Mouse (Mus musculus) myocyte (in vitro differentiated cells): ENCODE results near the gene Got2. TPM values are rescaled to one million over a fixed set of nuclear protein-coding genes. Genes with fewer than 3 reads are reported as not detected.
A peak's percentile ranks its signal among the peaks of the same experiment; 100 is the strongest.

Source experiments
- H3K27me3 ChIP-seq: one replicate; pipeline ENCODE4 v1.6.1; 2011; ENCODE audit not compliant: control insufficient read depth, insufficient read depth, insufficient read length
- H3K36me3 ChIP-seq: one replicate; pipeline ENCODE4 v1.6.1; 2011; ENCODE audit not compliant: control insufficient read depth, insufficient read depth
- H3K4me2 ChIP-seq: one replicate; pipeline ENCODE4 v1.6.1; 2011; ENCODE audit warnings: low read depth, control low read depth
- H3K4me3 ChIP-seq: one replicate; pipeline ENCODE4 v1.5.1; 2011; ENCODE audit warnings: mild to moderate bottlenecking, control low read depth, moderate library complexity
- H3K79me2 ChIP-seq: one replicate; pipeline ENCODE4 v1.6.1; 2011; ENCODE audit not compliant: control insufficient read depth, insufficient read depth
- H3ac ChIP-seq: one replicate; pipeline ENCODE4 v1.6.1; 2011; ENCODE audit not compliant: control insufficient read depth, insufficient read length
- CEBPB ChIP-seq: IDR thresholded peaks from 2 replicates; pipeline ENCODE4 v1.6.1; 2011; ENCODE audit warnings: mild to moderate bottlenecking, moderate library complexity; ENCODE audit not compliant: poor library complexity, insufficient read depth, severe bottlenecking
- E2F4 ChIP-seq: IDR thresholded peaks from one replicate; pipeline ENCODE4 v1.6.1; 2011; ENCODE audit warnings: mild to moderate bottlenecking, control low read depth, moderate library complexity; ENCODE audit not compliant: insufficient read depth
- MAX ChIP-seq: IDR thresholded peaks from one replicate; pipeline ENCODE4 v1.6.1; 2011; ENCODE audit warnings: low read depth, mild to moderate bottlenecking, control low read depth
- MYOD1 ChIP-seq, 3 experiments: IDR thresholded peaks; one replicate each; pipeline ENCODE4 v1.6.1; 2011; ENCODE audit warnings: control low read depth in 2 of 3, low read depth in 2 of 3, mild to moderate bottlenecking in 2 of 3, moderate library complexity in 1 of 3; ENCODE audit not compliant: insufficient read length in 2 of 3, control insufficient read depth in 1 of 3
- MYOG ChIP-seq, 3 experiments: IDR thresholded peaks; one replicate each; pipeline ENCODE4 v1.6.1; 2011; ENCODE audit warnings: control low read depth in 2 of 3, low read depth in 2 of 3, mild to moderate bottlenecking in 2 of 3; ENCODE audit not compliant: insufficient read length in 2 of 3, control insufficient read depth in 1 of 3, insufficient read depth in 1 of 3
- POLR2A ChIP-seq: IDR thresholded peaks from one replicate; pipeline ENCODE4 v1.6.1; 2011; ENCODE audit warnings: low read depth, mild to moderate bottlenecking, control low read depth, moderate library complexity; ENCODE audit not compliant: insufficient read length
- POLR2AphosphoS2 ChIP-seq: IDR thresholded peaks from one replicate; pipeline ENCODE4 v1.6.1; 2011; ENCODE audit warnings: low read depth, control low read depth; ENCODE audit not compliant: insufficient read length
- REST ChIP-seq: IDR thresholded peaks from one replicate; pipeline ENCODE4 v1.6.1; 2011; ENCODE audit warnings: mild to moderate bottlenecking, control low read depth, moderate library complexity; ENCODE audit not compliant: insufficient read depth, insufficient read length
- SRF ChIP-seq: IDR thresholded peaks from one replicate; pipeline ENCODE4 v1.6.1; 2011; ENCODE audit warnings: low read depth; ENCODE audit not compliant: control insufficient read depth, insufficient read length
- TCF12 ChIP-seq: IDR thresholded peaks from one replicate; pipeline ENCODE4 v1.6.1; 2011; ENCODE audit warnings: mild to moderate bottlenecking, control low read depth; ENCODE audit not compliant: poor library complexity, insufficient read depth, severe bottlenecking
- TCF3 ChIP-seq: IDR thresholded peaks from one replicate; pipeline ENCODE4 v1.6.1; 2011; ENCODE audit warnings: low read depth, control low read depth; ENCODE audit not compliant: insufficient read length
- USF1 ChIP-seq: IDR thresholded peaks from one replicate; pipeline ENCODE4 v1.6.1; 2011; ENCODE audit warnings: low read depth, mild to moderate bottlenecking, control low read depth, moderate library complexity
- polyA plus RNA-seq: library from polyadenylated mRNA; unstranded; fragments of >200 nt; fragmentation: generic; extraction: Trizol; gene quantifications from one replicate; pipeline ENCODE4 v1.2.1, GENCODE M21; 2012; ENCODE audit warnings: missing spikeins

The Got2 gene
- polyA plus RNA-seq, 1 experiment: 241 TPM

GRCm38 (mm10) chr8:95882191-95882590, 6.2 kb downstream of the Got2 start:
- Histone ChIP-seq H3K27me3 (no peaks in the 10 kb centered on the region), H3ac (no peak overlapping the region), H3K79me2 (peaks cover 81% of the 10 kb centered on the region), H3K36me3 (peaks cover 2% of the 10 kb centered on the region), H3K4me3 (no peak overlapping the region), H3K4me2 (no peak overlapping the region)
- TF ChIP-seq MYOG (IDR thresholded peaks at IDR 0.05; ENCODE audit: control insufficient read depth in 1 of 3, insufficient read depth in 1 of 3, insufficient read length in 2 of 3, low read depth in 2 of 3): no peak
- no peak for TF ChIP-seq MAX
- no peak for TF ChIP-seq USF1
- no peak for TF ChIP-seq TCF3
- no peak for TF ChIP-seq MYOD1 (IDR thresholded peaks at IDR 0.05; ENCODE audit: control insufficient read depth in 1 of 3, insufficient read length in 2 of 3, low read depth in 2 of 3)
- TF ChIP-seq REST: no peak
- no peak for TF ChIP-seq E2F4
- TF ChIP-seq POLR2AphosphoS2: no peak

- no peak overlapping the region for H3ac ChIP-seq
- H3K79me2 ChIP-seq: peaks cover 75% of the 10 kb centered on the region
- TF ChIP-seq POLR2A (no peak), SRF (no peak), MYOD1 (IDR thresholded peaks at IDR 0.05; ENCODE audit: control insufficient read depth in 1 of 3, insufficient read length in 2 of 3, low read depth in 2 of 3) (no peak), REST (no peak), MYOG (IDR thresholded peaks at IDR 0.05; ENCODE audit: control insufficient read depth in 1 of 3, insufficient read depth in 1 of 3, insufficient read length in 2 of 3, low read depth in 2 of 3) (no peak), TCF3 (no peak), POLR2AphosphoS2 (no peak), MAX (no peak), USF1 (no peak), TCF12 (no peak), E2F4 (no peak), CEBPB (no peak)
- no peaks in the 10 kb centered on the region for H3K27me3 ChIP-seq
- H3K4me3 ChIP-seq: no peak overlapping the region
- H3K4me2 ChIP-seq: no peak overlapping the region
- H3K36me3 ChIP-seq: peaks cover 8% of the 10 kb centered on the region
Observed at GRCm38 (mm10) chr8:95881576-95881975, 6.8 kb downstream of the Got2 start.

GRCm38 (mm10) chr8:95879823-95880222, 8.5 kb downstream of the Got2 start:
- no peak overlapping the region for H3K4me3 ChIP-seq
- H3ac ChIP-seq: no peak overlapping the region
- H3K36me3 ChIP-seq: peaks cover 16% of the 10 kb centered on the region
- TF ChIP-seq TCF12 (no peak), MAX (no peak), CEBPB (no peak), E2F4 (no peak), MYOG (IDR thresholded peaks at IDR 0.05; ENCODE audit: control insufficient read depth in 1 of 3, insufficient read depth in 1 of 3, insufficient read length in 2 of 3, low read depth in 2 of 3) (no peak), USF1 (no peak), REST (no peak), SRF (no peak), POLR2AphosphoS2 (no peak), TCF3 (no peak), MYOD1 (IDR thresholded peaks at IDR 0.05; ENCODE audit: control insufficient read depth in 1 of 3, insufficient read length in 2 of 3, low read depth in 2 of 3) (no peak), POLR2A (no peak)
- H3K4me2 ChIP-seq: no peak overlapping the region
- no peaks in the 10 kb centered on the region for H3K27me3 ChIP-seq
- H3K79me2 ChIP-seq: peaks cover 57% of the 10 kb centered on the region

GRCm38 (mm10) chr8:95878176-95878962, 10.0 kb downstream of the Got2 start:
- Histone ChIP-seq H3K79me2 (peaks cover 43% of the 10 kb centered on the region), H3K4me3 (peak overlapping the region; percentile 5), H3K4me2 (peak overlapping the region; percentile 81), H3K36me3 (peaks cover 16% of the 10 kb centered on the region), H3K27me3 (no peaks in the 10 kb centered on the region), H3ac (no peak overlapping the region)
- TF ChIP-seq MYOG (IDR thresholded peaks at IDR 0.05; ENCODE audit: control insufficient read depth in 1 of 3, insufficient read depth in 1 of 3, insufficient read length in 2 of 3, low read depth in 2 of 3): peak in 1 of 3 experiments; percentile 13
- TF ChIP-seq TCF3: no peak
- TF ChIP-seq MYOD1 (IDR thresholded peaks at IDR 0.05; ENCODE audit: control insufficient read depth in 1 of 3, insufficient read length in 2 of 3, low read depth in 2 of 3): peak in 2 of 3 experiments; percentile 30 to 33

GRCm38 (mm10) chr8:95875270-95875669, 13.1 kb downstream of the Got2 start:
- Histone ChIP-seq H3ac (no peak overlapping the region), H3K4me3 (no peak overlapping the region), H3K79me2 (peaks cover 15% of the 10 kb centered on the region), H3K4me2 (no peak overlapping the region), H3K36me3 (peaks cover 25% of the 10 kb centered on the region), H3K27me3 (no peaks in the 10 kb centered on the region)
- TF ChIP-seq E2F4 (no peak), POLR2A (no peak), REST (no peak), SRF (no peak), USF1 (no peak), POLR2AphosphoS2 (no peak), TCF12 (no peak), TCF3 (no peak)
